Mouse (Mus musculus) cerebellum, postnatal 10 days (tissue): ENCODE data around the gene Mdn1.

ENCODE experiments used
- DNase-seq, 2 experiments: peaks; one replicate each; pipeline ENCODE4 v3.0.0; 2021; ENCODE audit warnings: mixed read lengths in 2 of 2

Gene Mdn1

DNA sequence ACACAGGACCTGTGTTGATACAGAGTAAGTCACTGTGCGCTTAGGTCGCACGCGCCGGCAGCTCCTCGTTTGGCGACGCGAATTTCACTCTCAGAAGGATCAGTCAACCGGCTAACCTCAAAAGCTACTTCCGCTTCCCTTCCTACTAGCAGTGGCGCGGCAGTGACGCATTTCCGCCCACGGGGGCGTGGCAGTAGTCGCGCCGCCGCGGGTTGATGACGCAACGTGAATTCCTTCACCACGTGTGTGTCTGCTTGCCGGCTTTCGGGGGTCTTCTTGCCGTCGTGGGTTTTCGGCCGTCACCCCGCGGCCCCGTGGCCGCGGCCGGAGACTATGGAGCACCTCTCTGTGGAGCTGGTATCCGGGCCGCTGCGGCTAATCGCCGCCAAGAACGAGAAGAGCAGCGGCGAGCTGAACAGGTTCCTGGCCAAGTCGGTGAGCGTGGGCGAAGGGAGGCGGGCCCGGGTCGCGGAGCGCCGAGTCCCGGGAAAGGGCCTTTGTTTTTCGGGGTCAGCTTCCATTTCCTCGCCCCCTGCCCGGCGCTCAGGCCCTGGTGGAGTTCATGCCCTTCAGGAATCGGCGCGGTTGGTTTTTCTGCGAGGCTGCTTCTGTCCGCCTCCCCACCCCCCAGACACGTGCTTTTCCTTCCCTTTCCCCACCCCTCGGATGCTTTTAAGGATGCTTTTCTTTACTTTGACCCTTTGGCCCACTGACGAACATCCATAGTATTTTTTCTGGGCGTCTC, at the start of gene Mdn1:
TSS of gene Mdn1 (plus strand) at position 202 of the 745 bp plus-strand sequence.
- DNase-seq, result peak; percentile 98 to 99

DNA sequence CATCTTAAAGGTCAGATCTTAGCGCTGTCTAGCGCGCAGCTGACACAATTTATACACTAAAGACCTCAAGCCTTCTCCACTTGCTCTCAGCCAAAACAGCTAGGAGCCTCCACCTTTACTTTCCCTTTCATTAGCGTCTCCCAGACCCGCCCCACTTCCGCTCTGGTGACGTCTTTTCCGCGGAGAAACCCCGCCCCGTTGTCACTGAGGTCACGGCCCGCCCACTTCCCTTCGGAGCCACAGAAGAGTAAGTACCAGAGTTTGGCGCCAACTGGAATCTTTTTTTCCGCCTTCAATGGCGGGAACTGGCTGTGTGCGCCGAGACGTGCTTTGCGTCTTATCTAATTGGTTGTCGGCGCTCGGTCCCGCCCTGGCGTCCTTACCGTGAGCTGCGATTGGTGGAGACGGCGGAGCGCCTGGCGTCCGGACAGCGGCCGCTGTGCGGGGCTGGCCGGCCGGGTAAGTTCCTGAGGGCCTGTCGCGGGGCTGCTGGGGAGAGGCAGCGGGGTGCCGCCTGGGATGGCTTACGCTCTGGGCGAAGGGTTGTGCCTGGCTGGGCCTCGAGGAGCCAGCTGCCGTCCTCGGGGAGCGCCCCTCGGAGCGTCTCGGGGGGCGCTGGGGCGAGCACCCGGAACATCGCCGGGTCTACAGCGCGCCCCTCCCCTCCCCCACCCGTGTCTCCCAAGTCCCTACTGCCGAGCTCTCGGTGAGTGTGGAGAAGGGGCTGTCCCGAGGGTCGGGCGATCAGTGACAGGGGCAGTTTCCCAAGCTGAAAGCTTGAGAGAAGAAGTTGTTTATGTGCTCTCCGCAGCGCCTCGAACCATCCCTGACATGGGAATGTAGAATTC, 41.7 kb upstream of the Mdn1 start, which contains the start of gene Casp8ap2:
TSS of gene Casp8ap2 (plus strand) at position 418 of the 848 bp plus-strand sequence.
- peak; percentile 99 for DNase-seq

DNA sequence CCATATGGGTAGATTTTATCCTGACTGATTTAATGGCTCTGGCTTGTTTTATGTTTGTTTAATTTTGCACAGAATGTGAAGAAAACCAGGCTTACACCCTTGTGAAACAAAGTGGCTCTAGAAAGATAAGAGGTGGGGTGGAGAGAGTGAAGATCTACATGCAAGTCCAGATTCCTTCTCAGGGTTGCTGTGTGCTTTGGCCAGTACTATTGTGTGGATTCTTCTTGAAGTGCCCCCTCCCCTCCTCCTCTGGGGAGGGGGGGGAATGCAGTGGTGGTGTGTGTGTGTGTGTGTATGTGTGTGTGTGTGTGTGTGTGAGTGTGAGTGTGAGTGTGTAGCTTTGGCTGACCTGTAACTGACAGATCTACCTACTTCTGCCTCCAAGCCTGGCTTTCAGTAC, 35.3 kb upstream of the Mdn1 start:
- DNase-seq, result no peak

DNA sequence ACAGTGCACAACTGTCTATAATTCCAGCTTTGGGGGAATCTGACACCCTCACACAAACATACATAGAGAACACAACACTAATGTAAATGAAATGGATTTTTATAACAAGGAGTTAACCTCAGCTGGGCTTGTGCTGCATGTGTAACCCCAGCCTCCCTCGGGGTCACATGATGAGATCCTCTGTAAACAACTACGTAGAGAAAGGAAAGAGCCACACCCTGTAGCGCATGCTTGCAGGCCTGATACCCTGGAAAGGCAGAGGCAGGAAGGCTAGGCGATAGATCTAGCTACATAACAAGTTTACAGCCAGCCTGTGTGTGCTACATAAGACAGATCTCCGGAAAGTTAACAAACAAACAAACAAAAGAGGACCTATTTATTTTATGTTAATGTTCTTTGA, 5.2 kb upstream of the Mdn1 start:
- DNase-seq, result no peak

DNA sequence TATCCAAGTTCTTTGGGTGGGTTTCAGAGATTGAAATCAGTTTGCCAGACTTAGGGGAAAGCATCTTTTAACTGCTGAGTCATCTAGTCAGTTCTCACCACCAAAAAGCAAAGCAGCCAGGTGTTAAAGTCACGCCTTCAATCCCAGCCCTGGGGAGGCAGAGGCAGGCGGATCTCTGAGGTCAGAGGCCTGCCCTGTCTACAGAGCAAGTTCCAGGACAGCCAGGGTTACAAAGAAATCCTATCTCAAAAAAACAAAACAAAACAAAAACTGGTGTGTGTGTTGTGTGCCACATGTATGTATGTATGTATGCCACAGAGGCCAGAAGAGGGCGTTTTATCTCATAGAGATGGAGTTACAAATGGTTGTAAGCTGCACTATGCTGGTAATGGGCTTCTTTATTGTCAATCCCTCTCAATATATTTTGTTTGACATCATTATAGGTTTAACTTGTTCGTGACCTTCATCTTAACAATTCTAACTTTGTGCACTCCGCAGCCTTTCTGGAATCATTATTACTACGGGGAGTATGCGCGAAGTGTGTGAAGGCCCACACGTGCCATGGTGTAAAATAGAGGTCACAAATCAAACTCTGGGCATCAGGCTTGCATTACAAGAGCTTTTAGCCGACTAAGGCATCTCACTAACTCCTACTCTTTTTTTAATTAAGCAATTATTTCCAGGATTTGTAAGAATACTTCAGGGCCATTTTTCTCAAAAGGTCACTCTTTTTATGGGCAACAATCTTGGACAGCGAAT, 594 bp upstream of the Mdn1 start:
- peak in 1 of 2 experiments; percentile 3 for DNase-seq

DNA sequence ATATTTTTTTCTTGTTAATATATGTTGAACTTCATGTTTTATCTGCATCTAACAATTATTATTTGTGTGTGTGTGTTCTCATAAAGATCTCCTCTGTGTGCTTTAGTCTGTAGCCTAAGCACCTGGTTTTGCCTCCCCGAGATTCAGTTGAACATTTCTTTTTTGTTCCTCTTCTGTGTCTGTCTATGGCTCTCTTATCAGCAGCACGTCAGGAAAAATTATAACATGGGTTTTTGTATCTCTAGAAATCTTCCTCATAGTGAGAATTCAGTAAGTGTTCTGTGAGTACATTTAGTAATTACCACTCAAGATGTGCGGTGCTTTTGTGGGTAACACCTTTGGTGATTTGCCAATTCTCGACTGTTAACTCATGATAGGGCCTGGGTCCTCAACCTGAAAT, 8.9 kb downstream of the Mdn1 start:
- no peak for DNase-seq

DNA sequence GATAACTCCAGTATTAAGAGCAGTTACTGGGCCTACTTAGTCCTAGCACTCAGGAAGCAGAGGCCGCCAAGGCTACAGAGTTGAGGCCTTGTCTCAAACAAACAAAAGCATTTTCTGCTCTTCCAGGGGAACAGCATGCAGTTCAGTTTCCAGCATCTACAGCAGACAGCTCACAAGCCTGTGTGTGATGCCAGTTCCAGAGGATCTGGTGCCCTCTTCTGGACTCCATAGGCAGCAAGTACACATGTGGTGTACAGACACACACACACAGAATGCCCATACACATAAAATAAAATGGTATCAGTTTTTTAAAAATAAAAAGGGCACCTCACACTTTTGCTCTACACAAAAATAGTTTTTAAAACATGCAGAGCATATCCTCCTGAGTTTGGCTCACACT, 11.4 kb downstream of the Mdn1 start:
- peak in 1 of 2 experiments; percentile 9 for DNase-seq

DNA sequence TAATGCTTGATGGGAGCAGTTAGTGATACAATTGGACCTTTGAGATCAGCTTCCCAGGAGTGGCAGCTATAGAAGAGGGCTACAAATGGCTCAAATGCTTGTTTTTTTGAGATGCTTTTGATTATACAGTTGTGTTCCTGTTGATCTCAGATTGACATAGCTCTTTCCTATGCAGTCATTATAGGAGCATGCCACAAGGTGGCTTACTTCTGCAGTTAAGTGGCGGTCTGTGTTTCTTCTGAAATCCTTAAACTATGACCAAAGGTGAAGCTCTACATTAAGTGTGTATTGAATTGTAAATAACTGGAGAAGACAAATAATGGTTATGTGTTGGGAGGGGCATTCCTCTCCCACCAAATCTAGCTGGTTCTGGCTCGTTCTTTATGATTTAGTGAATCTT, 12.9 kb downstream of the Mdn1 start:
- no peak for DNase-seq

DNA sequence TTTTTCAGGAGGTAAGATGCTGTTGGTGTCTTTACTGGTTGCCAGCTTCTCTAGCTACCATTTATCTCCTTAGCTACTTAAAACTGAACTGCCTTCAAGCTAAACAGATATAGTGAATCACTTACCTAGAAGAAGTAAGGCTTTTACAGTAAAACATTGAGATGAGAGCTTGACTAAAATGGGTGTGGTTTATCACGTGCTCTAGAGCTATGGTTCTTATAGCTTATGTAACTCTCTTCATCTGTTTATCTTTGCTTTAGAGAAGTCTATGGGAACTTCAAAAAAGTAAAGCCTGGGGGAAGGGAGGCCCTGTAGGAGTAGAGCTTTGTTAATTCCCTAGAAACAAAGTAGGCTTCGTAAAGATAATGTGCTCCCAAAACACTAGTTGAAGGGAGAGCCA, 17.1 kb downstream of the Mdn1 start:
- no peak for DNase-seq

DNA sequence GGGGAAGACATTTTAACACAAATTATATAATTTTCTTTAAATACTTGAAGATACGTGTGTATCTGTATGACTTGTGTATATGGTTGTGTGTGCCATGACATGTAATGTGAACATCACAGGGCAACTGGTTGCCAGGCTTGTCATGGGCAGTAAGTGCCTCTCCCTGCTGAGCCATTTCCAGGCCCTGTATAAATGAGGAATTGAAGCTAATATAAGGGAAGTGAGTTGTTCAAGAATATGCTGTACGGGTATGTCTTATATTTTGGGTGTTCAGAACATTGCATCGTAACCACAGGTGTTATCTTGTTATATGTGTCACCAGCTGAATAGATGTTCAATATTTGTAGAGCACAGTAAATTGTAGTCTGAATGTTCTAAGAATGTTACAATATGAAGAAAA, 20.6 kb downstream of the Mdn1 start:
- no peak for DNase-seq

DNA sequence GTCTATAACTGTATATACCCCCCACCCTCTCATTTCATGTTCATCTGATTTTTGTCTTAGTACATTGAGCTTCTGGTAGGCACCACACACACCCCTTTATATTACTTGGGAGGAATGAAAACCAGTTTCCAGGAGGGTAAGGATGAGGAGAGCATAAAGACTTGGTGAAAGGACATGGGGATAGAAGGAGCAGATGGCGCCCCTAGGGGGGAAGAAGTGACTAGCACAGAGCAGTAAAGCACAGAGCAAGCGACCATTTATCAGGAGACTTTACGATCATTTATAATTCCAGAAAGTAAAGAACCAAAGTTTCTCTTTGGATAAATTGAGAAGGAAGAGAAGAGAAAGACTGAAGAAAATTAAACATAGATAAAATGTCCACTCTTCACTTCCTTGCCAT, 23.9 kb downstream of the Mdn1 start:
- DNase-seq, result peak; percentile 5 to 6

DNA sequence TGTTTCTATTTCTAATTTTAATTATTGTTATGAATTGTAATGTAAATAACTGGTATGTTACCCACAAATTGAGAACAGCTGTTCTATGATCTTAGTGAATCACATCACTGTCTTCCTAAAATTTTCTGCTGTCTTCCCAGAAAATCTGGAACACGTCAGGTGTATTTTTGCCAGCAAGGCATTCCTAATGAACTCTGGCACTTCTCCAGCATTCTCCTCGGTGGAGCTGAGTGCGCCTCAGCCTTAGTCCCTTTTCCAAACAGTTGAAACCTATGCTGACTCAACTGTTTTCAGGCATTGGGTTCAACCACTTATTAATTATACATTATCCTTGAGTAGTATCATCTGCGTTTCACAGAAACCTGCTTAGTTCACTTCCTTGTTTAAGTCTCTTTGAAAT, 25.6 kb downstream of the Mdn1 start:
- peak; percentile 9 to 13 for DNase-seq

DNA sequence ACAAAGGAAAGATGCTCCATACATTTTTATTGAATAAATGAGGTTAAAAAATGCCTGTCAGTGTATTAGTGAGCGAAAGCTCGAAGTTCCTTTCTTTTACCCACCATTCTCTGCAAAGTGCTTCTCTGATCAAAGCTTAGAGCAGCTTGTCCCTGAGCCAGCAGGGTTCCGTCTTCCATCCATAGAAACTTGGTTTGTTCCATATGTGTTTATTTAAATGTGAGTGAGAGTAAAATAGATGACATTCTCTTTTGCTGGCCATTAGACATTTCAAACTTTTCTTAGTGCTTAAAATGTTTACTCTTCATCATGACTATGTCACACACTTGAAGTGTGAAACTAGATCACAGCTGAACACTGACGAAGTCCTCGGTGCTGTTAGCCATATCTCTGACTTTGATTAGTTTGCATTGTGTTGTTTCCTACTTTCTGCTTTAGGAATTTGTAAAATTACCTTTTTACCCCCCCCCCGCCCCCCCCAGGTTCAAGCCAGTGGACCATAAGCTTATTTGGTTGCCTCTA, 26.2 kb downstream of the Mdn1 start:
- no peak for DNase-seq

DNA sequence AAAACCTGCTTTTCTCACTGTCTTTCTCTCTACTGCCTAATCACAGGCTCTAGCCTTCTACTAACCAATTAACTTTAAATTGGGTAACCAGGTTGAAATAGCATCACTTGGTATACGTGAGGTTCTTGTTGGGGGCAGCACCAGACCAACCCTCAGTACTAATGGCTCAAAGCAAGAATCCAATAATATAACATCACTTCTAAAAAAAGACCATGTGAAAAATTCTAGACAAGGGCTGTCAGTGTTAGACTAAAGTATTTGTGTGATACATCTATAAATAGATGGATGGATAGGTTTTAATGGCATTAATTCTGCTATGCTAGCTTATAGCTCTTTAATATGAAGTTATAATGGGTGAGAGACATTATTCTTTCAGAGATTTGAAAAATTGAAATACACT, 60.8 kb downstream of the Mdn1 start:
- no peak for DNase-seq

DNA sequence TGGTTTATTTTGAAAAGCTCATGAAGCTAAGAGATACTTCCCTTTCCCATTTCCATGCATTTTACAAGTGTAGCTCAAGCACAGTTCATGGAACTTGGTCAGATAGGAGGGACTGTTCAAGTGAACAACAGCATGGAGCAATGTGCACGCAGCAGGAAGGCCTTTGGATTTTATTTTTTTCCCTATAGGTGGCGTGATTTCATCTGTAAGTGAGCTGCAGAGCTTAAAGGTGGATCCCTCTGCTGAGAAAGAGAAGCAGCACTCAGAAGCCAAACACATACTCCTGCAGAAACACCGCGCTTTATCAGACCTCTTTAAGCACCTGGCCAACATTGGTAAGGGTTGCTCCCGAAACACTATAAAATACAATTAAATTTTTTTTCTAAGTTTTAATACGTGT, 88.5 kb downstream of the Mdn1 start:
- peak; percentile 9 to 29 for DNase-seq

DNA sequence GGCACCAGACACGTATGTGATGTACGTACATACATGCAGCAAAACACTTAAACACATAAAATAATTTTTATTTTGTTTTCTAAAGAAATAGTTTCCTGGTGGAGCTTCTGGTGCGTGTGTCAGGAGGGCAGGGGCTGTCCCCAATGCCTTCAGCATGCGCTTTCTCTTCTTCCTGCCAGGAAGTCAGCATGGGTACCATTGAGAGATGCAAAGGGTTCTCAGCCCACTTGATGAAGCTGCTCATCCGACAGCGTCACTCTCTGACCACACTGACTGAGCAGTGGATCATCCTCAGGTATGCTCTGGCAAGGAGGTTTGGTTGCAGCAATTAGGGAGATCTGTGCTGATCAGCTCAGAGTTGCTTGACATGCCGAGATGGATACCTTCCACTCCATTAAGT, 91.5 kb downstream of the Mdn1 start:
- no peak for DNase-seq

DNA sequence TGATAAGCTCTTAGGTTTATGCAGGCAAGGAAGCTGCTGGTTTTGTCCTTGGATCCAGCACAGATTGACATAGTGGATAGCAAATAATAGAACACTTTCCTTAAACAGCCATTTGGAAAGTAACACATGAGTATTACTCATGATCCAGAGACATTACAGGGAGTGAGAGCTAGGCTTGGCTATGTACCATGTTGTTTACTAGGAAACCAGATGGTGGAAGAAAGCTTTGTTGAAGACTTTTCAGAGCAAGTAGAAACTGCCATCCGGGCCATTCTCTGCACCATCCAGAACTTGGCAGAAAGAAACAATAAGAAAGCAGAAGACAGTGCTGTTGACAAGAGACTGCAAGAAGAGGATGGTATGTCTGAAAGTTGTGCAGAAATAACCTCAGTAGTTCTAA, 93.8 kb downstream of the Mdn1 start:
- DNase-seq, result no peak

DNA sequence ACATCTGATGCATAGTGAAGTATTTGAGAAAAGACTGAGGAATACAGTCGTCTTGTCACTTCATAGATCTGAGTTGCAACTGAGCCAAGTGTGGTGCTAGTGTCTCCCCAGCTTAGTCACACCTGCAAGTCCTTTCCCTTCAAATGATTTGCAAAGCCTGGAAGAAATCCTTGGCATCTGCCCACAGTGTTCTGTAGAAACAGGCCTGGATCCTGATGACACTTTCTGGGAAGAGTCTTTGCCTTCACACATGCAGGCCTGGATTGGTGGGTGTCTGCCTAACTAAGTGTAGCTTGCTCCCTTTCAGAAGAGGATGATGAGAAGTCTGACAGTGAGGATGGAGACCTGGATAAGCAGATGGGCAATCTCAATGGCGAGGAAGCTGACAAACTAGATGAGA, 100.5 kb downstream of the Mdn1 start:
- no peak for DNase-seq

DNA sequence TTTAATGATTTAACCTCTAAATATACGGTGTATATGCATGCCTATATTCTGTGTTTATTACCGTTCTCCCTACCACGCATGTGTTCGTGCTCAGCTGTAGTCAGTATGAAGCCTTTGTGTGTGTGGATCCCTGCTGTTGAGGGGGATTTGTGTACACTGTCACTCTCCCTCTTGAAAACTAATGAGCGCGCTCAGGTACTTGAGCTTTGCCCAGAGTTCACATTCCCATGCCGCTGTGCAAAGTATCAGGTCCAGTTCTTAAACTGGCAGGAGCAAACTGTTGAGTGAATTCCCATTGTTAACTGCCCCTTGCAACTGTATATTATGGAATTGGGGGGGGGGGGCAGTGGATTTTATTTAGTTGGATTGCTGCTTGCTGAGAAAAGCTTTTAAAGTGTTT, 110.6 kb downstream of the Mdn1 start:
- DNase-seq, result no peak

DNA sequence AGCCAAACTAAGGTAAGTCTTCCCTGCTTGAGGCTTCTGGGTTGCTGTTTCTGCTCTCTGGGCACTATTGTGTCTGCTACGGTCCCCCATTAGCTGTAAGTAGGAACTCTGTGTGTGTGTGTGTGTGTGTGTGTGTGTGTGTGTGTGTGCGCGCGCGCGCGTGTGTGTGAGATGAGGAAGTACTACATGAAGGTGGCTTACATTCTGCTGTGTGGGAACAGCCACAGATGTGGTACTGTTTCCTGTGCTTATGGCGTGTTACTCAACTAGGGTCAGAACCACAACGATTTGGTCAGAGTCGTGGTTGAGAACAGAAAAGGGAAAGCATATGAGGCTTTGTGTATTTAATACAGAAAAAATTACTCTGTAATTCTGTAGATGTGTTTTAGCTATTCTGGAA, 111.1 kb downstream of the Mdn1 start:
- DNase-seq, result no peak

DNA sequence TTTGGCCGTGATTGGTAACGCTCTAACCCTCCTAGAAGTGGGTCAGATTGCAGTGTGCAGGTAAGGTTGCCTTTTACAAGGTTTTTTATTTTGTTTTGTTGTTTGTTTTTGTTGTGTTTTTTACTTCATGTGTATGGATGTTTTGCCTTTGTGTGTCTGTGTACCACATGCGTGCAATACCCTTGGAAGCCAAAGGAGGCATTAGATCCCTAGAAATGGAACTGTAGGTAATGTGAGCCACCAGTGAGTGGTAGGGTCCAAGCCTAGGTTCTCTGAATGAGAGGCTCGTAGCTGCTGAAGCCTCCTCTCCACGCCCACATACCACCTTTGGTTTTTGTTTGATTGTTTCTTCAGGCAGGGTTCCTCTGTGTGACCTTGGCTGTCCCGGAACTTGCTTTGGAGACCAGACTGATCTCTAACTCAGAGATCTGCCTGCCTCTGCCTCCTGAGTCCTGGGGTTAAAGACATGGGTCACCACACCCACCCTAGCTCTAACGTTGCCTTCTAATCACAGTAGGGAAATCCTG, 113.4 kb downstream of the Mdn1 start:
- peak; percentile 7 to 21 for DNase-seq

DNA sequence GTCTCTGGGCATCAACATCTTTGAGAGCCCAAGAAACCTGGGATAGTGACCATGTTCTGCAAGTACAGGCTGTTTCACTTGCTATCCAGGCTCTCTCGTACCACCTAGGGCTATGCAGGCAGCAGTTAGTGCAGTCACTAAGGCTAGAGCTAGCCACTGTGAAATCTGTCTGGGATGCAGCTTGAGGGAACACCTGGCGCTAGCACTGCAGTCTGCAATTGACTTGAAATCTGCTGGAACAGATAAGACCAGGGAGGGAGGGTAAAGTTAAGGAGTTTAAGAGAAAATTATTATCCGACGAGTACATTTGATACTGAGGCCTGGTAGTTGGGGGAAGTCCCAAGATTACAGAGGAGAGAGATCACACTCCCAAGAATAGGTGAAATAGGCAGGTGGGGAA, 123.1 kb downstream of the Mdn1 start:
- no peak for DNase-seq

DNA sequence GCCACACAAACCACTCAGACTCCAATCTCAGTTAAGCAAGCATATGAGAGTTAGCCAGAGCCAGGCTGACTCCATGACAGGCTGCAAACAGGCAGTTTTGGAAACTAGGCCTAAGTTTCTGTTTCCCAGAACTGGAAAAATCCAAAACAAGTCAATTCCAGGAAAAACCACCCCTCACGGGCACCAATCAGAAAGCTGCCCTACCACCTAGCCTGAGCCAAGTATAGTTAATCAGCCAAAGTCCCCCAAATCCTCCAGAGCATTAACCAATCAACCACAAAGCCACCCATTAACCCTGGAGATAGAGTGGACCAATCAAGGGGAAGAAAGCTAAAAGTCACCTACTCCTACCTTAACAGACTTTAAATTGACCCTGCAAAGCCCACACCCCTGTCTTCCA, 130.2 kb downstream of the Mdn1 start:
- no peak for DNase-seq
